Mouse (Mus musculus): Measurements from ENCODE around the gene Col6a1. TPM values are rescaled to one million over a fixed set of nuclear protein-coding genes. Genes with fewer than 3 reads are reported as not detected.

Gene Col6a1
- polyA plus RNA-seq, 1 experiment = 90.2 TPM

- Histone ChIP-seq H3K4me3 (ENCODE audit: insufficient read depth, low read length) (no peak overlapping the region), H3K27ac (ENCODE audit: insufficient read depth, low read length) (no peak overlapping the region), H3K4me1 (ENCODE audit: control insufficient read depth, insufficient read depth, low read length) (0 out of 2 replicates have a peak, but pooled peaks cover 2% of the 10 kb centered on the region)
- TF ChIP-seq POLR2A (IDR thresholded peaks at IDR 0.05; ENCODE audit: extremely low read depth, insufficient read depth, low read length) = no peak
- TF ChIP-seq CTCF (IDR thresholded peaks at IDR 0.05; ENCODE audit: extremely low read depth, insufficient read depth, low read length) = no peak
Measured at GRCm38 (mm10) chr10:76736764-76737163, 10.8 kb upstream of the Col6a1 start.

GRCm38 (mm10) chr10:76734979-76735378 lies 9.0 kb upstream of the Col6a1 start:
- TF ChIP-seq CTCF (IDR thresholded peaks at IDR 0.05; ENCODE audit: extremely low read depth, insufficient read depth, low read length) (peak; percentile 93), POLR2A (IDR thresholded peaks at IDR 0.05; ENCODE audit: extremely low read depth, insufficient read depth, low read length) (no peak)
- Histone ChIP-seq H3K4me3 (ENCODE audit: insufficient read depth, low read length) (no peak overlapping the region), H3K27ac (ENCODE audit: insufficient read depth, low read length) (no peak overlapping the region)

GRCm38 (mm10) chr10:76733677-76734068 lies 7.7 kb upstream of the Col6a1 start:
- Histone ChIP-seq H3K4me3 (ENCODE audit: insufficient read depth, low read length) (no peak overlapping the region), H3K27ac (ENCODE audit: insufficient read depth, low read length) (no peak overlapping the region), H3K4me1 (ENCODE audit: control insufficient read depth, insufficient read depth, low read length) (peaks cover 5% of the 10 kb centered on the region)
- TF ChIP-seq POLR2A (IDR thresholded peaks at IDR 0.05; ENCODE audit: extremely low read depth, insufficient read depth, low read length) (no peak), CTCF (IDR thresholded peaks at IDR 0.05; ENCODE audit: extremely low read depth, insufficient read depth, low read length) (no peak)

More at GRCm38 (mm10) chr10:76734979-76735378, 9.0 kb upstream of the Col6a1 start:
- peaks cover 5% of the 10 kb centered on the region for H3K4me1 ChIP-seq (ENCODE audit: control insufficient read depth, insufficient read depth, low read length)

- TF ChIP-seq POLR2A (IDR thresholded peaks at IDR 0.05; ENCODE audit: extremely low read depth, insufficient read depth, low read length) (peak; percentile 64; the same call in 1 of the 2 replicates), CTCF (IDR thresholded peaks at IDR 0.05; ENCODE audit: extremely low read depth, insufficient read depth, low read length) (peak; percentile 68)
- Histone ChIP-seq H3K4me3 (ENCODE audit: insufficient read depth, low read length) (no peak overlapping the region), H3K27ac (ENCODE audit: insufficient read depth, low read length) (no peak overlapping the region), H3K4me1 (ENCODE audit: control insufficient read depth, insufficient read depth, low read length) (peaks cover 5% of the 10 kb centered on the region)
Measured at GRCm38 (mm10) chr10:76732881-76733676, 7.1 kb upstream of the Col6a1 start.

GRCm38 (mm10) chr10:76732391-76732790 lies 6.4 kb upstream of the Col6a1 start:
- Histone ChIP-seq H3K27ac (ENCODE audit: insufficient read depth, low read length) (no peak overlapping the region), H3K4me3 (ENCODE audit: insufficient read depth, low read length) (no peak overlapping the region), H3K4me1 (ENCODE audit: control insufficient read depth, insufficient read depth, low read length) (peaks cover 5% of the 10 kb centered on the region)
- TF ChIP-seq CTCF (IDR thresholded peaks at IDR 0.05; ENCODE audit: extremely low read depth, insufficient read depth, low read length) (no peak), POLR2A (IDR thresholded peaks at IDR 0.05; ENCODE audit: extremely low read depth, insufficient read depth, low read length) (no peak)

- Histone ChIP-seq H3K4me3 (ENCODE audit: insufficient read depth, low read length) (no peak overlapping the region), H3K27ac (ENCODE audit: insufficient read depth, low read length) (no peak overlapping the region), H3K4me1 (ENCODE audit: control insufficient read depth, insufficient read depth, low read length) (peaks cover 5% of the 10 kb centered on the region)
- TF ChIP-seq CTCF (IDR thresholded peaks at IDR 0.05; ENCODE audit: extremely low read depth, insufficient read depth, low read length) (no peak), POLR2A (IDR thresholded peaks at IDR 0.05; ENCODE audit: extremely low read depth, insufficient read depth, low read length) (no peak)
Measured at GRCm38 (mm10) chr10:76731621-76732239, 5.8 kb upstream of the Col6a1 start.

GRCm38 (mm10) chr10:76729631-76730620 lies 4.0 kb upstream of the Col6a1 start:
- Histone ChIP-seq H3K4me3 (ENCODE audit: insufficient read depth, low read length) (no peak overlapping the region), H3K4me1 (ENCODE audit: control insufficient read depth, insufficient read depth, low read length) (peaks cover 5% of the 10 kb centered on the region), H3K27ac (ENCODE audit: insufficient read depth, low read length) (0 out of 2 replicates have a peak overlapping the region, but pooled peaks have one; percentile 4)
- no peak for TF ChIP-seq POLR2A (IDR thresholded peaks at IDR 0.05; ENCODE audit: extremely low read depth, insufficient read depth, low read length)
- no peak for TF ChIP-seq CTCF (IDR thresholded peaks at IDR 0.05; ENCODE audit: extremely low read depth, insufficient read depth, low read length)

- H3K4me3 ChIP-seq (ENCODE audit: insufficient read depth, low read length) = no peak overlapping the region
- H3K27ac ChIP-seq (ENCODE audit: insufficient read depth, low read length) = no peak overlapping the region
- peaks cover 3% of the 10 kb centered on the region for H3K4me1 ChIP-seq (ENCODE audit: control insufficient read depth, insufficient read depth, low read length)
- TF ChIP-seq POLR2A (IDR thresholded peaks at IDR 0.05; ENCODE audit: extremely low read depth, insufficient read depth, low read length) (no peak), CTCF (IDR thresholded peaks at IDR 0.05; ENCODE audit: extremely low read depth, insufficient read depth, low read length) (peak; percentile 57)
Measured at GRCm38 (mm10) chr10:76728369-76728768, 2.4 kb upstream of the Col6a1 start.

- Histone ChIP-seq H3K4me3 (ENCODE audit: insufficient read depth, low read length) (no peak overlapping the region), H3K4me1 (ENCODE audit: control insufficient read depth, insufficient read depth, low read length) (peaks cover 3% of the 10 kb centered on the region), H3K27ac (ENCODE audit: insufficient read depth, low read length) (no peak overlapping the region)
- TF ChIP-seq CTCF (IDR thresholded peaks at IDR 0.05; ENCODE audit: extremely low read depth, insufficient read depth, low read length) (no peak), POLR2A (IDR thresholded peaks at IDR 0.05; ENCODE audit: extremely low read depth, insufficient read depth, low read length) (no peak)
Measured at GRCm38 (mm10) chr10:76727301-76727700, 1.3 kb upstream of the Col6a1 start.

Data from cortical plate, adult 2 months (tissue).